Mouse (Mus musculus) gastrocnemius, postnatal 25 days (tissue): Measurements from ENCODE around the gene Orai1. TPM values are rescaled to one million over a fixed set of nuclear protein-coding genes. Genes with fewer than 3 reads are reported as not detected.
"Not testable (repeated sequence)": the region's sequence is repeated elsewhere in the genome, so short reads cannot be mapped to it uniquely, and the experiment has no call there.

Experiments
- DNase-seq: peaks from one replicate; pipeline ENCODE4 v3.0.0; 2022
- total RNA-seq, 2 experiments: library from RNA; stranded (reverse); gene quantifications; 1 replicate in 1 of 2; 2 replicates in 1 of 2; pipeline ENCODE4 v1.2.3; 2021

The Orai1 gene
- total RNA-seq, 2 experiments from 2014 or later: 31.5 to 36.3 TPM

DNA sequence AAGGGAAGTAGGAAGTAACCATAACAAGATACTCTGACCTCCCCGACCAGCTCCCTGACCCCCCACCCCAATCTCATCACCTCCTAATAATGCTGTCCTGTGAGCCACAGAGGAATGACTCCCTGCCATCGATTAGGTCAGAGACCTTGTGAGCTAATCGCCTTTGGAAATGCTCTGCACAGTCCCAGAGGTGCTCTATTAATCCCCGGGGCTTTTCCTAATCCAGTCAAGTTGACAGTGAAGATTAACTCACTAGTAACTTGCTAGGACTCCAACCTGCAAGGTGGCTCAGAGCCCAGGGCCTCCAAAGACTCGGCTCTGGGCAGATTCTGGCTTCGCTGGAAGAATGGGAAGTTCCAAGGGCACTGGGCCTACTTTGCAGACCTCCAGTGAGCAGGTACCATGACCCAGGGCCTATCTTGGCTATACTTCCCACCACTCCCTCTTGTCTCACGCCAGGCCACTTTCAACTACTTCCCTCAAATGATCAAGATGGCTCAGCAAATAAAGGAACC, 18.8 kb downstream of the Orai1 start:
- no peak for DNase-seq

DNA sequence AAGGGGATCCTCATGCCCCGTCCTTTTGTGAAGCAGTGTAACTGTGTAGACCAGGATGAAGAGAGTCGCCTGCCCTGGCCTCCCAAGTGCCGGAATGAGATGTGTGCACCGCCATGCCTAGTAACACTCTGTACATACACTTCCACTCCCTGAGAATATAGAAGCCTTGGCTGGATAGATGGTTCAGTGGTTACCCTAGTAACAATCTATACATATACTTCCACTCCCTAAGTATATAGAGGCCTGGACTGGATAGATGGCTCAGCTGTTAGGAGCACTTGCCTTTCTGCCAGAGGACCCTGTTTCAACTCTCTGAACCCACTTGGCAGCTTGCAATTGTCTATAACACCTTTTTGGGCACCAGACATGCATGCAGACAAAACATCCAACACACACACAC, 20.2 kb downstream of the Orai1 start:
- no peak for DNase-seq

DNA sequence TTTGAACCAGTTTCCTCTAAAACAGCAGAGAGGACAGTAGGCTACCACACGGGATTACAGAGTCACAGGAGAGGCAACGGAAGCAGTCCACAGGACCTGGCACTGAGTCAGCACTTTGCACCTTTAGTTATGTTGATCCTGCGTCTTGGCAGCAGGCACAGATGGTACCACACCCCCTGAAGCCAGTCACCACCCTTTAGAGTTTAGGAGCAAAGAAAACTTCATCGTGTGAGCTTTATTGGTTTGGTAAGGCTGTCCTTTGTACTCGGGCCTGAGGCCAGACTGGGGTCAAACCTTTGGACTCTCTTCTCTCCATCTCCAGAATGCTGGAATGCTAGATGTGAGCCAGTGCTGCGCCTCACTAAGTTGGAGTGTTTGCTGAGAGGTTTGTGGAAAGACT, 20.7 kb downstream of the Orai1 start:
- DNase-seq: no peak

DNA sequence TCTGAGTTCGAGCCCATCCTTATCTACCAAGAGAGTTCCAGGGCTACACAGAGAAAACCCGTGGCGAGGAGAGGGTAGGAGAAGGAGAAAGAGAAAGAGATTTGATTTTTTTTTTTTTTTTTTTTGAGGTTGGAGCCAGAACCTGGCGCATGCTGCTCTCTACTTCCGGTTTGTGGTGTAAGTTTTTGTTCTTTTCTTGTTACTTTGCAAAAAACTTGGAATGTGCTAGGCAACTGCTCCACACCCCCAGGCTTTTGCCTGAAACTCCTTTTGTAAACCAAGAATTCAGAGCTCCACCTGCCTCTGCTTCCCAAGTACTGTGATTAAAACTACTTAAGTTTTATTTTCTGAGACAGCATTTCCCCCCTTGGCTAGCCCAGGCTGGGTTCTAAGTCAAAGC, 23.2 kb downstream of the Orai1 start:
- no peak for DNase-seq

DNA sequence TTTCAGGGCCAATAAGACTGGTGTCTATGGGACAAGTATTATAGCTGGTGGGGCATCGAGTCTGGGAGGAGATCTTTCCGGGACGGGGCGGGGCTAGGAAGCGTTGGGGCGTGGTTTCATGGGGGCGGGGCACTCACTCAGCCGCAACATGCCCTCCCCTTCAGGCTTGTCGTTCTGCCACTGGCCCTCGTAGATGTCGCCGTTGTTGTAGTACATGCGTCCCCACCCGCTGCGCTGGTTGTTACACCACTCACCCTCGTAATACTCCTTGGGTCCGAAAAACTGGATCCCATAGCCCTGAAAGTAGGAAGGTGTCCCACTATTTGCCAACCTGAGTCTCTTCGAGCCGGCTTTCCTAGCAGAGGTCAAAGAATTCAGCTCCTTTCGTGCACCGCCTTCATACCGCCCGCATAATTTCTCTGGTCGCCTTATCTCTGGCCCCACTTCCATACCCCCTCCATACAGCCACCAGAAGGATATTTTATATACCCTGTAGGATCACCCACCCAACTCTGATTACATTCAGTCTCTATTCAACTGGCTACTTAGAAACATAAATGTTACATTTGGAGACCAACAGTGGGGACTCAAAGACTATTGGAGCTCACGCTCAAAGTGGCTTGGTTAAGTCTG, 24.4 kb downstream of the Orai1 start:
- peak; percentile 83 for DNase-seq

DNA sequence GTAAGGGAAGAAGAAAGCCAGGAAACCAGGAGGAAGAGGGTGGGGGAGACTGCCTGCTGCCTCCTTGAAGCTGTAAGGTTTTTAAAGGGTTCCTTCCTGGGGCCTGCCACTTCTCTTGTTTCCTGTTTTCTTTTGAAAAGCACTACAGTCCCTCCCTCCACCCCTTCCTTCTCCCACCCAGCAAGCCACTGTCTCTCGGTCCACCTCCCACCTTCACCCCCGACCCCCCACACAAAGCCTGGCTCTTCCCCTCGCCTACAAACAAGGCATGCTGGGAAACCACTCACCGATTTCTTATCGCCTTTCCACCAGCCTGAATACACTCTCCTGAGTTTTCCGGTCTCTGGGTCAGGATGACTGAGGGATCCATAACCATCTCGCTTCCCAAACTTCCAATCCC, 25.9 kb downstream of the Orai1 start:
- no peak for DNase-seq

DNA sequence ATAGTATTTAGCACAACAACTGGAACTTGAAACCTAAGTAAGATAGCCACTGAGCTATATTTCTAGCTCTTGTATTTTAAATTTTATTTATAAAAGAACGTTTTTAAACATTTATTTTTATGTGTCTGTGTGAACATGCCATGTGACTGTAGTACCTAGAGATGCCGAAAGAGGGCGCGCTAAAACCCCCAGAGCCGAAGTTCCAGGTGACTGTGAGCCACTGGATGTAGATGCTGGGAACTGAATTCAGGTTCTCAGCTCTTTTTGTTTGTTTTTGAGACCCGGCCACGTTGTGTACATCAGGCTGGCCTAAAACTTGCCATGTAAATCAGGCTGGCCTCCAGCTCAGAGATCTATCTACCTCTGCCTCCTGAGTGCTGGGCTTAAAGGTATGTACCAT, 29.0 kb downstream of the Orai1 start:
- no peak for DNase-seq

DNA sequence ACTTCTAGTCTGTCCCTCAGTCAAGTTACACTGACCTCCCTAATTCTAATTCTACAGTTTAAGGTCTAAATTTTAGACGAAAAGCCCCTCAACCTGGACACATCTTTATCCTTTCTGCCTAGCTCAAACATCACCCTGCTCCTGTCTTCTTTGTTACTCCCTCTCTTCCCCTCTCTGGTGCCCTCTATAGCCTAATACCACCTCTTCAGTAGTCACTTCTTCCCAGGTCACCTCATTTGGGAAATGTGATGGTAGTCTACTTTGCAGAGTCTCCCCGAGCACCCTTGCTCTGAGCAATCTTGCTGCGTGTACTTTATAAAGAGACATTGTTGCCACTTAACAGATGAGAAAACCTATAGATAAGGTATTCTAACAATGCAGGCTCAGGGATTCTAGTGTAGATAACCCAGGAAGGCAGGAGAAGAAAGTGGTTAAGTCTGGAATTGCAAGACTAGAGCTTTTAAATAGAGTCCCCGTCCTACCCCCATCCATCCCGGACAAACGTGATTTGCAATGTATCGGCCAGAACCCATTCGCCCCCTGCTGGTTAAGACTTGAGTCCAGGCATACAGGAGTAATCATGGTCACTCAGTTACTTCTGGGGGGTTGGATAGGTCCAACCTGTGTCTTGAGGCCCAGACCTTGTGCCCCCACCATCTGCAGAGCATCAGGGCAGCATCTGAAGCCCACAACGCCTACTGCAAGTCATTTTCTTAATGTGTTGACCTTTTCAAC, 30.9 kb downstream of the Orai1 start:
- peak; percentile 51 for DNase-seq

DNA sequence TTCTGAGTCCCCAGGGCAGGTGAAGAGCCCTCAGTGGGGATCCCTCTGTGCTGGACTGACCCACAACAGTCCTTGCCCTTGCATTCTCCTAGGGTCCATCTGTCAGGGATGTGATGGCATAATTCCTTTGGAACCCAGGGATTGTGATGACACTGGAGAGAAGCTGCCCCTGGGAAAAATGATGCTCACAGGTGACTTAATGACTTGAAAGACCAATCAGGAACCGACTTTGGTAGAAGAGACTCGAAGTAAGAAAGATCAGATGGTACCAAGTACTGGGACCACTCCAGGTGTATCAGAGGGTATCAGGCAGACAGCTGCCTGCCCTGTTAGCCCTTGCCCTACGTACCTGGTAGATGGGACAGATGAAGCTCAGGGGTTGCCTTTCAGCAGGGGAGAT, 32.0 kb downstream of the Orai1 start, which contains the start of gene Morn3:
Morn3 (minus strand) TSS at position 101 of the 400 bp plus-strand sequence.
- DNase-seq: no peak

DNA sequence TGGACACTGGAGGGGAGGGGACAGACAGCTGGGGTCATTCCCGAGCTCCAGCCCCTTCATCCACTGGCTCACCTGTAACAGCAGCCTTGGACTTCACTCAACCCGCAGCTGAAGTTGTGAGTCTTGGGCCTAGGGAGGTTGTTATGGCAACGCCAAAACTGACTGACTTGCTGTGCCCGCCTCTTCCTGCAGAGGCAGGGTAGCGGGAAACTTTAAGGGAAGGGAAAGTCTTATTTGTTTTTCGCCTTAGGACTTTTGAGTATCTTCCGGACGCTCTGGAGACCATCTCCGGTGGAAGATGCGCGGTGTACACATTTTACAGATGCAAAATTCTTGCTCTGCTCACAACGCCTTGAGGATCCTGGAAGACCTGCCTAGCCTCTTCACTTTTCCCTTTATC, 34.4 kb downstream of the Orai1 start:
- DNase-seq: no peak

DNA sequence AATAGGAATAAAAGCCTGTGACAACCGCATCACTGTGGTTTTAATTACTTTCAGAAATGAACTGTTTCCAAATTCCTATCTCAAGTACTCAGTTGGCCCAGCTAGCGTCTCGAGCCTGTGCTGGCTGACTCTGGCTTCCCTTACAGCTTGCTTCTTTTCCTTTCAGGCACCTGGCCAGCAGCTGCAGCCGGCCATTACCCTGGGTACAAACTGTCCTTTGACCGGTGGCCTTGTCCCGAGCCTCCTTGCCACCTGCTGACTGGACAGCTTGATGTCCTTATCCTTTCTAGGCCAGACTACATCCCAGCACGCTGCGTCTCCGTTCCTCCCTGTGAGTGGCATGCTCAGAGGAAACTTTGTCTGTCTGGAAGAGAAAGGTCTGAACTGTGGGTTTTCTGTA, 36.0 kb downstream of the Orai1 start:
- peak; percentile 84 for DNase-seq

DNA sequence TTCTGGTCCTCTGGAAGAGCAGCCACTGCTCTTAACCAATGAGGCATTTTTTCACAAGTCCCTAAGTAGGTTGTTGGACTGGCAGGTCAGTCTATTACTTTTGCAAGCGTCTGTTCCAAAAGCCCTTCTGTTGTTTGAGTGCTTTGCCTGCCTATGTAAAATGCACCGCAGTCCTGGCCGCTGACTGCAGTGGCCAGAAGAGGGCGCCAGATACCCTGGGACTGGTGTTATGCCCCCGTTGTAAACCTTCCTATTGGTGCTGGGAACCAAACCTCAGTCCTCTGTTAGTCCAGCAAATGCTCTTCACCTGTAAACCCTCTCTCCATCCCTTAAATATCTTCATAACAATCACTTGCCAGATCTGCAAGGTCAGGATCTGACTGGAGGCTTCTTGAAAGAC, 36.9 kb downstream of the Orai1 start:
- DNase-seq: no peak

DNA sequence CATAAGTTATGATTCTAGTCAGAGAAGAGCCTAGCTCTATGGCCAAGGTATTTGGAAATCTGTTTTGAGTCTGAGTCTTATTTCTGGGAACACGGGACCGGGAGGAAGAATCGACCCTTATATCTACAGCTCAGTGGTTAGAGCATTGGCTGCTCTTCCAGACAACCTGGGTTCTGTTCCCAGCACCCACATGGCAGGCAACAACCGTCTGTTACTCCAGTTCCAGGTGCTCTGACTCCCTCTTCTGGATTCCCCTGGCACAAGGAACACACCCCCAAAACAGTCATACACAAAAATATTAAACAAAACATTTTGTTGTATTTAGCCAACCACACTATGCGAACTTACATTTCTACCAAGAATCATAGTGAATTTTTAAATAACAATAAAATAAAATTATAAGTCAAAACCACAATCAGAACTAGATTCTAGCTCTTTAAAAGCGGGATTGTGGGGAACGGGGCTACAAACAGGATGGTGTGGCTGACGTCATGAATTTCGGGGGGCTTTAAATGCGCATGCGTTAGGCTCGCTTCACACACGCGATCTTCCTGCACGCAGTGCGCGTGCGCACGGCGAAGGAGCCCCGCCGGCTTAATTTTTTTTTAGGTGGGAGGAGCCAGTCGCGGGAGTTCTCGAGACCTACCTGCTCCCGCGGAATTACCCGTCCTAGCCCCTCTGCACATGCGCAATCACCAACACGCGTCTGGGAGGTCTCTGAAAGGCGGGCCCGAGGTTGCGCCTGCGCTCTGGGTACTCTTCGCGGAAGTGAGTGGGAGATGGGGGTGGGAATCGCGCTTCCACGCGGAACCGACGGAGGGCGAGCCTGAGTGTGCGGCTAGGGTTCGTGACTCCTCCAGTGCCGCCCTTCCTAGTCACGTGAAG, 42.7 kb downstream of the Orai1 start:
- peak; percentile 99 for DNase-seq

DNA sequence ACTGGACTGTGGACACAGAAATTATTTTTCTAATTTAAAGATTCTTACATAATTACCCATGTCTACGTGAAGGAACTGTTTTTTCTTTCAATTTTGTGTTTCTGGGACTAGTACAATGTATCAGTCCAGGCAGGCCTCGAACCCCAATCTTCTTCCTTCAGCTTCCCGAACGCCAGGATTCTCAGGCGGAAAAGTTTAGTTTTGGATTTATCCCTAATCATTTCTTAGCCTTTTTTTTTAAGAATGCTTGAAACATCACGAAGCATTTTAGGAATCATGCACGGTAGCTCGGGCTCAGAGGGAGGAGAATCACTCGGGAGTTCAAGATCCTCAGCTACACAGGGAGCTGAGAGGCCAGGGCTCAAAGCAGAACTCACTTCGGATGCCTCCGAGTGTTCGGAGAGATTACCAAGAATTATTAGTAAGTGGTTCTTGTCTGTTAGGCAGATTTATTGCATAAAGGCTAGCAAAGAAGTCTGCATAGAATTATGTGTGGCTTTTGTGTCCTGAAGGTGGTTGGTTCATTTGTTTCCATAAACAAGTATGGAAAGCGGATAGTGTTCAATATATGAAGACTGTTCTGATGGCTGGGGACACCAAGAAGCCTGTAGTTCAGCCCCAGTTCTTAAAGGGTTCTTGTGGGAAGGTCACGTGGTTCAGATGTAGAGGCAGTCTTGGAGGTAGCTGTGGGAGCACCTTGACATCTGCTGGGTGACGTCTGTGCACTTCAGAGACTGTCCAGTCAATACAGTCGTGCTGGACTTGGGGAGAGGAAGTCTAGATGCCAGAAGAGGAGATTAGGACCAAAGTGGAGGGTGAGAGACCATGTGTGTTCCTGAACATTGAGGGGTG, 43.6 kb downstream of the Orai1 start:
- no peak for DNase-seq

DNA sequence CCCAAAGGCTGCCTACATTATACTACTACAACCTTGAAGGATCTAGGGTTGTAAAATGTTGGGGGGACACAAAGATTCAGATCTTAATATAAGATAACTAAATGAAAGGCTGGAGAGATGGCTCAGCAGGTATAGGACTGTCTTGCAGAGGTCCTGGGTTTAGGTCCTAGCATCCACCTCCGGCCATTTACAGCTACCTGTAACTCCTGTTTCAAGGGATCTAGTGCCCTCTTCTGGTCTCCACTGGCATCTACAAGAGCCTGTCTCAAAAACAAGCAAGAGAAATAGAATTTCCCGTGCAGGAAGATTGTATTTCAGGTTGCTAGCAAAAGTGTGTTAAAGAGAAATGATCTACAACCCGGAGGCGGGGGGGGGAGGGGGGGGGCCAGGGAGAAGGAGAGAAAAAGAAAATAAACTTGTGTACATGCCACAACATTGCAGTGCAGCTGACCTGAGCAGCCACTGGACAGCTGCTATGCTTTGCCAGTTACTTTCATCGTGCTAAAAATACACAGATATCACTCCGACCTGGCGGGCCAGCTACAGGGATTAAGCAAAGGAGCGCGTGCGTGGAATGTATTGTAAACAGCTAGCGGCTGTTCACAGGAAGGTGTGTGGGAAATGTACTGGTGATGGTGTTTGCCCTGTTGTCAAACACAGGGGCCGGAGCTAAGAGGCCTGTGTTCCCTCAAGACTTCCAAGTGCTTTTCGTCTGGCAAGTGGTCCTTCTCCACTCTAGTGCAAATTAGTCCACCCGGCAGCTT, 45.1 kb downstream of the Orai1 start:
- DNase-seq: peak; percentile 61

DNA sequence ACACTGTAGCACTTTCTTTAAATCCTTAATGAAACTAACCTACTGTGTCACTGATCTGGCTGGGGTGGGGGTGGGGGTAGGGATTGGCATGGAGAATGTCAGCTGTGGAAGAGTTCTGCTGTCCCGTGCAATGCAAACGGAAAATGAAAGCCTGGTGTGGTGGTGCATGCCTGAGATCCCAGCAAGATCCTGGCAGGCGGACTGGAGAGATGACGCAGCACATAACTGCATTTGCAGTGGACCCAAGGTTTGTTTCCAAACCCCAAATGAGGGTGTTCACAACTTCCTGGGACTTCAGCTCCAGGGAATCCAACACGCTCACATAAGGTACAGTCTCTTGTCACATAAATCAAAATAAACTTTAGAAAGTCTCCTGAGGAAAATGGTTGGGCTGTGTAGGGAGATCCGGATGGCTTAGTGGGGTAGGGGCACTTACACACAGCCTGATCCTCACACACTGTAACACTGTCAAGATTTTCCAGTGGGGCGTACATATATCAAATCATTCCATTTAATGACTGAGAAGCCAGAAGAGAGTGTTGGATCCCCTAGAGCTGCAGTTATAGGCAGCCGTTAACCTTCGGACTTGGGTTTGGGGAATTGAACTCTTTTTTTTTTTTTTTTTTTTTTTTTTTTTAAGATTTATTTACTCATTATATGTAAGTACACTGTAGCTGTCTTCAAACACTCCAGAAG, 46.0 kb downstream of the Orai1 start:
- peak; percentile 51 for DNase-seq

DNA sequence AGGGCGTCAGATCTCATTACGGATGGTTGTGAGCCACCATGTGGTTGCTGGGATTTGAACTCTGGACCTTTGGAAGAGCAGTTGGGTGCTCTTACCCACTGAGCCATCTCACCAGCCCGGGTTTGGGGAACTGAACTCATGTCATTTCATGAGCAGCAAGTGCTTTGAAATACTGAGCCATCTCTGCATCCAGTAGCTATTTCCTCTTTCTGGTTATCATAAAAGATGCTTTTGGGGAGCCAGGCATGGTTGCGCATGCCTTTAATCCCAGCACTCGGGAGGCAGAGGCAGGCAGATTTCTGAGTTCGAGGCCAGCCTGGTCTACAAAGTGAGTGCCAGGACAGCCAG, 46.5 kb downstream of the Orai1 start:
- DNase-seq: not testable (repeated sequence)

DNA sequence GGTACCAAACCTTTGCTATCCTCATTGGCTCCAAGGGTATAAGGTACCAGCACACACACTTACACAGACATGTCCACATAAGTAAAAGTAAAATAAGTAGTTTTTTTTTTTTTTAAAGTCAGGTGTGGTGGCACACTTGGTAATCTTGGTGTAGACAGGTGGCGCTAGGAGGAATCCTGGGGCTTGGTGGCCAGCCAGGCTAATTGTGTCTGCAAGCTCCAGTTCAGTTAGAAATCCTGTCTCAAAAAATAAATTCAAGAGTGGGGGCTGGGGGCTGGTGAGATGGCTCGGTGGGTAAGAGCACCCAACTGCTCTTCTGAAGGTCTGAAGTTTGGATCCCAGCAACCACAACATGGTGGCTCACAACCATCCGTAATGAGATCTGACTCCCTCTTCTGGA, 48.3 kb downstream of the Orai1 start:
- DNase-seq: no peak

DNA sequence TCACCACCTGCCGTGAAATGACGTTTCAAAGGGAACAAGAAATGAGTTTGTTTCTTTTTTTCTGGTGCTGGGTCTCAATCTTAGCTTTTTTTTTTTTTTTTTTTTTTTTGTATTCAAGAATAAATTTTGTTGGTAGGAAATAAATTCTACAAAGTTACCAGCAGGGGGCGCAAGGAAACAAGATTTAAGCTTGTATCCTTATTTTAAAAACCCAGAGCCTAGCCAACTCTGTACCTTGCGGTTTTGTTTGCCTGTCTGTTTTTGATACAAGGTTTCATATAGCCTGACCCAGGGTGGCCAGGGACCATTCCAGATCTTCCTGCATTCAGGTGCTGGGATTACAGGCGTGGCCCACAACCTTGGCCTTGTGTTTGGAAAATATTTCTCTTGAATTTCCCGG, 49.3 kb downstream of the Orai1 start:
- DNase-seq: no peak

DNA sequence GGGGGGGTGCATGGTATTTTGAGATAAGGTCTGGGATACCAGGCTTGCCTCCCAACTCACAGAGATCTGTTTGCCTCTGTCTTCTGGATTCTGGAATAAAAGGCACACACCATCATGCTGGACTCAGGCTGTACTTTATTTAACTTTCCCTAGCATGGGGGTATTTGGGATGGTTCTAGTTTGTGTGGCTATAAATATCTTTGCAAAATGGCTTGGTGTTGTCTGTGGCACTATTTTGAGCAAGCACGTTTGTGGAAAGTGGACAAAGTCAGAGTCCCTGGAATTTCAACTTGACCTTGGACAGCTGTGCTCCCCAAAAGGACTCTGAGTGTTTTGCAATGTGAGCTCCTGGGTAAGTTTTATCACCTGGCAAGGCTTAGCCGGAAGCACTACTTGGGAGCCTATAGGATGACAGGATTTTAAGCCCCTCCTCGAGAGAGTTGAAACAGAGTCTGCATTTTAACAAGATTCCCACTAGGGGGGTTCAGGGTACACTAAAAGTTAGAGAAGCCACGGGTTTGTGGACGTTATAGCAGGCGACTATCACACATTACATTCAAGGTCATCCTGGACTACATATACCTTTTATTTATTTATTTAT, 52.6 kb downstream of the Orai1 start:
- no peak for DNase-seq
